Mouse (Mus musculus): ENCODE data around the gene Lce1e. TPM values are rescaled to one million over a fixed set of nuclear protein-coding genes. Genes with fewer than 3 reads are reported as not detected.

The Lce1e gene
- polyA plus RNA-seq (2012; rRNA removed), result not detected in 2 replicates

DNA sequence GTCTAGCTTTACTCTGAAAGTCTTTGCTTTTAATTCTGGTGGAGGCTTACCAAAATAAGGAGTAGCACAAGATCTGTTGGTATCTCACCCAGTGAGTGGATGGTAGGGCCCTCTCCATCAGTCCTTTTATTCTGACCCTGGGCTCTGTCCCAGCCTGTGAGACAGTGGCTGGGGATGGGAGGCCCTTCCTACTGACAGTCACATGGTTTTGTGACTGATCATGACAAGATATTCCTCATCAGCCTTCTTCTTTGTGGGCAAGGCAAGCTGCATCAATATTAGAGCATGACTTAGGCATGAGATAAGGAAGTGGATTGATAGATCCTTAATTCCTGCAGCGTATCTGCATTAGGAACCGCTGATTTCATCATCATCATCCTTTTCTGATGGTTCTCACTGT lies at the start of gene Lce1e:
TSS of gene Lce1e (minus strand) at position 101 of the 400 bp plus-strand sequence.
- TF ChIP-seq POLR2A (IDR thresholded peaks at IDR 0.05; ENCODE audit: borderline replicate concordance, insufficient read depth, low read length) (no peak), CTCF (IDR thresholded peaks at IDR 0.05; ENCODE audit: borderline replicate concordance, insufficient read depth, low read depth, low read length) (no peak)
- no peaks in the 10 kb centered on the region for H3K27me3 ChIP-seq (ENCODE audit: control insufficient read depth, insufficient read depth, low read length)
- no peaks in the 10 kb centered on the region for H3K4me1 ChIP-seq (ENCODE audit: control insufficient read depth, insufficient read depth, low read length)
- DNase-seq, result no peak
- 67% methylated on average over 2 of the region's 2 CpGs for WGBS
- H3K27ac ChIP-seq (ENCODE audit: insufficient read depth, low read length), result no peak within 1 kb of the TSS
- H3K4me3 ChIP-seq (replicated peaks; ENCODE audit: insufficient read depth, low read depth, low read length), result no peak within 1 kb of the TSS

DNA sequence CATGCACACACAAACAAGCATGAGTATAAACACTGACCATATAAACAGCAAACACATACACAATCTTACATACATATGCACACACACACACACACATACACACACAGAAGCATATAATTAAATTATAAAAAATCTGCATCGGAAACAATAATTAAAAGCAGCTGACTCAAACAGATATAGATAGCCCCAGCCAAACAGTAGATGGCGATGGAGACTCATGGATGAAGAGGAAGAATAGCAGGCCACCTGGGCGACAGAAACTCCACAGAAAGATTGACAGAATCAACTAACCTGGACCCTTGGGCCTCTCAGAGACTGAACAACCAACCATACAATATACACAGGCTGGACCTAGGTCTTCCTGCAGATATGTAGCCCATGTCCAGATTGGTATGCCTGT lies 44.3 kb upstream of the Lce1e start:
- no peak for DNase-seq
- 32% methylated on average over 3 of the region's 3 CpGs for WGBS

DNA sequence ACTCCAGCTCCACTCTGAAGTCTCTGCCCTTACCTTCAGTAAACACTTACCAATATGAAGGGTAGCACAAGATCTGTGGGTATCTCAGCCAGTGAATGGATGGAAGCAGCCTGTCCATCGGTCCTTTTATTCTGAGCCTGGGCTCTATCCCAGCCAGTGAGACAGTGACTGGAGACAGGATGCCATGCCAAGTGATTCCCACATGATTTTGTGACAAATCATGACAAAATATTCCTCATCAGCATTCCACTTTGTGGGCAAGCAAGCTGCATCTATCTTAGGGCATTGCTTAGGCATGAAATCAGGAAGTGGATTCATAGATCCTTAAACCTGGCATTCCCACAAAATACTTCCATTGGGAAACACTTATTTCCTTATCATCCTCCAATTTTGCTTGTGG lies 43.4 kb upstream of the Lce1e start, which contains the start of gene Lce1g:
TSS of gene Lce1g (minus strand) at position 101 of the 400 bp plus-strand sequence.
- 61% methylated on average over 1 of the region's 1 CpGs for WGBS
- TF ChIP-seq POLR2A (IDR thresholded peaks at IDR 0.05; ENCODE audit: borderline replicate concordance, insufficient read depth, low read length) (no peak), CTCF (IDR thresholded peaks at IDR 0.05; ENCODE audit: borderline replicate concordance, insufficient read depth, low read depth, low read length) (no peak)
- no peak for DNase-seq

More for the DNA sequence above, 44.3 kb upstream of the Lce1e start:
- Histone ChIP-seq H3K27ac (ENCODE audit: insufficient read depth, low read length) (no peak overlapping the region), H3K27me3 (ENCODE audit: control insufficient read depth, insufficient read depth, low read length) (no peaks in the 10 kb centered on the region), H3K4me1 (ENCODE audit: control insufficient read depth, insufficient read depth, low read length) (no peaks in the 10 kb centered on the region), H3K4me3 (replicated peaks; ENCODE audit: insufficient read depth, low read depth, low read length) (no peak overlapping the region)
- TF ChIP-seq POLR2A (IDR thresholded peaks at IDR 0.05; ENCODE audit: borderline replicate concordance, insufficient read depth, low read length) (no peak), CTCF (IDR thresholded peaks at IDR 0.05; ENCODE audit: borderline replicate concordance, insufficient read depth, low read depth, low read length) (no peak)

DNA sequence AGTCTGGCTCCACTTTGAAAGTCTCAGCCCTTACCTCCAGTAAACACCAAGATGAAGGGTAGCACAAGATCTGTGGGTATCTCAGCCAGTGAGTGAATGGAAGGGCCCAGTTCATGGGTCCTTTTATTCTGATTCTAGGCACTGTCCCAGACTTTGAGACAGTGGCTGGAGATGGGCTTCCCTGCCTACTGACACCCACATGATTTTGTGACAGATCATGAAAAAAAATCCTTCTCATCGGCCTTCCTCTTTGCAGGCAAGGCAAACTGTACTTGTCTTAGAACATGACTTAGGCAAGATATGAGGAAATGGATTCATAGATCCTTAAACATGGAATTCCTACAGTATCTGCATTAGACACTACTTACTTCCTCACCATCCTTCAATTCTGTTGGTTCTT lies 30.1 kb upstream of the Lce1e start, which contains the start of gene Gm38119:
TSS of gene Gm38119 (minus strand) at position 101 of the 400 bp plus-strand sequence.
- no peak within 1 kb of the TSS for H3K27ac ChIP-seq (ENCODE audit: insufficient read depth, low read length)
- DNase-seq, result no peak
- H3K4me3 ChIP-seq (replicated peaks; ENCODE audit: insufficient read depth, low read depth, low read length), result no peak within 1 kb of the TSS
- H3K4me1 ChIP-seq (ENCODE audit: control insufficient read depth, insufficient read depth, low read length), result no peaks in the 10 kb centered on the region
- no peaks in the 10 kb centered on the region for H3K27me3 ChIP-seq (ENCODE audit: control insufficient read depth, insufficient read depth, low read length)
- 71% methylated on average over 1 of the region's 1 CpGs for WGBS
- no peak for TF ChIP-seq CTCF (IDR thresholded peaks at IDR 0.05; ENCODE audit: borderline replicate concordance, insufficient read depth, low read depth, low read length)
- no peak for TF ChIP-seq POLR2A (IDR thresholded peaks at IDR 0.05; ENCODE audit: borderline replicate concordance, insufficient read depth, low read length)

More for the DNA sequence above, 43.4 kb upstream of the Lce1e start, which contains the start of gene Lce1g:
- Histone ChIP-seq H3K27ac (ENCODE audit: insufficient read depth, low read length) (no peak within 1 kb of the TSS), H3K4me3 (replicated peaks; ENCODE audit: insufficient read depth, low read depth, low read length) (no peak within 1 kb of the TSS), H3K4me1 (ENCODE audit: control insufficient read depth, insufficient read depth, low read length) (no peaks in the 10 kb centered on the region), H3K27me3 (ENCODE audit: control insufficient read depth, insufficient read depth, low read length) (no peaks in the 10 kb centered on the region)

DNA sequence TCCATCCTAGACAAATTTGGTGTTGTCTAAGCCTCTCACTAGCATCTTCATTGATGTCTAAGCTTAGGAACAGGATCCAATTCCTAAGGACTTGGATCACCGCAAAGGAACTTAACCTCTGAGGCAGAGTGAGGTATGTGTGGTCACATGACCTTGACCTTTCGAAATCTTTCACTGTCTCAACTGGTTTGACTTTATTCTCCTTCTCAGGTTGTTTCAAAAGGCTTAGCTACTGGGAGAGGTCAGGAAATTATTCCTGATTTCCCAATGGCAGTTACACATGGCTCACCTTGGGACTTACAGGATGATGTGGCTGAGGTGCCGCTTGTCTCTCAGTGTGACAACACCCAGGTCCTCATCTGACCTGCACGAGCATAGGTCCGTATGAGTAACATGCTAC lies 13.8 kb upstream of the Lce1e start:
- TF ChIP-seq POLR2A (IDR thresholded peaks at IDR 0.05; ENCODE audit: borderline replicate concordance, insufficient read depth, low read length) (no peak), CTCF (IDR thresholded peaks at IDR 0.05; ENCODE audit: borderline replicate concordance, insufficient read depth, low read depth, low read length) (no peak)
- H3K27ac ChIP-seq (ENCODE audit: insufficient read depth, low read length), result no peak overlapping the region
- 89% methylated on average over 5 of the region's 5 CpGs for WGBS
- H3K27me3 ChIP-seq (ENCODE audit: control insufficient read depth, insufficient read depth, low read length), result no peaks in the 10 kb centered on the region
- no peak overlapping the region for H3K4me3 ChIP-seq (replicated peaks; ENCODE audit: insufficient read depth, low read depth, low read length)
- DNase-seq, result no peak
- H3K4me1 ChIP-seq (ENCODE audit: control insufficient read depth, insufficient read depth, low read length), result no peaks in the 10 kb centered on the region

DNA sequence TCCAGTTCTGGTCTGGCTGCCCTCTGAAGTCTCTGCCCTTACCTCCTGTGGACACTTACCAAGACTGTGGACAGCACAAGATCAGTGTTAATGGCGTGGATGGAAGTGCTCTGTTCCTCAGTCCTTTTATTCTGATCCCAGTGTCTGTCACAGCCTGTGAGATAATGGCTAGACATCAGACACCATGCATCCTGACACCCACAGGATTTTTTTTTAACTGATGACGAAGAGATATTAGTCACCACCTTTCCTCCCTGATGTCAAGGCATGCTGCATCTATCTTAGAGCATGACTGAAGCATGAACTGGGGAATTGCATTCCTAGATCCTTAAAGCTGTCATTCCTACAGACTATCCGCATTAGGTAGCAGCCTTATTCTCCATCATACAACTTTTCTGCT lies 11.4 kb upstream of the Lce1e start, which contains the start of gene Lce1f:
TSS of gene Lce1f (minus strand) at position 101 of the 400 bp plus-strand sequence.
- H3K4me1 ChIP-seq (ENCODE audit: control insufficient read depth, insufficient read depth, low read length), result no peaks in the 10 kb centered on the region
- 69% methylated on average over 3 of the region's 3 CpGs for WGBS
- no peak within 1 kb of the TSS for H3K4me3 ChIP-seq (replicated peaks; ENCODE audit: insufficient read depth, low read depth, low read length)
- H3K27ac ChIP-seq (ENCODE audit: insufficient read depth, low read length), result no peak within 1 kb of the TSS
- H3K27me3 ChIP-seq (ENCODE audit: control insufficient read depth, insufficient read depth, low read length), result no peaks in the 10 kb centered on the region
- DNase-seq, result no peak
- TF ChIP-seq POLR2A (IDR thresholded peaks at IDR 0.05; ENCODE audit: borderline replicate concordance, insufficient read depth, low read length) (no peak), CTCF (IDR thresholded peaks at IDR 0.05; ENCODE audit: borderline replicate concordance, insufficient read depth, low read depth, low read length) (no peak)

DNA sequence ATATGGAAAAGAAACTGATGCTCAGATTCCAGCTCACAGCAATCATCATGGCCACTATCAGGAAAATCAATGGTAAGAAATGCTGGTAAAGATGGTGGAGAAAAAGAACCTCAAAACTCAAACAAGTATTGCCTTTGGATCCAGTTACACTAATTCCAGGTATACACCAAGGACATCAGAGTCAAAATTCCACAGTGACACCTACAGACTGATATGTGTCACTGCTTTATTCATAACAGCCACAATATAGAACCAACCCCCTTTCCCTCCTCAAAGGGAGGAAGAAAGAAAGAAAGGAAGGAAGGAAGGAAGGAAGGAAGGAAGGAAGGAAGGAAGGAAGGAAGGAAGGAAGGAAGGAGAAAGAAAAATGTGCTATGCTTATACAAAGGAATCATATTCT lies 6.2 kb upstream of the Lce1e start:
- TF ChIP-seq POLR2A (IDR thresholded peaks at IDR 0.05; ENCODE audit: borderline replicate concordance, insufficient read depth, low read length) (no peak), CTCF (IDR thresholded peaks at IDR 0.05; ENCODE audit: borderline replicate concordance, insufficient read depth, low read depth, low read length) (no peak)
- no peaks in the 10 kb centered on the region for H3K4me1 ChIP-seq (ENCODE audit: control insufficient read depth, insufficient read depth, low read length)
- H3K27me3 ChIP-seq (ENCODE audit: control insufficient read depth, insufficient read depth, low read length), result no peaks in the 10 kb centered on the region
- H3K4me3 ChIP-seq (replicated peaks; ENCODE audit: insufficient read depth, low read depth, low read length), result no peak overlapping the region
- no peak overlapping the region for H3K27ac ChIP-seq (ENCODE audit: insufficient read depth, low read length)
- DNase-seq, result no peak

DNA sequence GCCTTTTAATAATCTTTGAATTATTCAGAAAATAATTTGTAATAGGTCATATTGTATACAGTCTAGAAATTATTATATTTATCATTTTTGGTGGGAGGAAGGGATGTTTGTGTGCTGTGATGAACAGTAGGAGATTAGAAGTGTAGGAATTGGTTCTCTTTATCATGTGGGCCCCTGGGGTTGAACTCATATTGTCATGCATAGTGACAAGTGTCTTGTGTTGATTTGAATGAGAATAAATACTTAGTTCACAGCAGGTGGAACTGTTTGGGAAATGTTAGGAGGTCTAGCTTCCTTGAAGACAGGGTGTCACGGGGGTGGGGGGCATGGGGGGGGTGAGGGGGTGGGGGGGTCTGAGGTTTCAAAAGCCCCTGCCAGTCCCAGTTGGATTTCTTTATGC lies 14.3 kb downstream of the Lce1e start:
- no peak for DNase-seq
- H3K4me3 ChIP-seq (replicated peaks; ENCODE audit: insufficient read depth, low read depth, low read length), result no peak overlapping the region
- WGBS, result 13% methylated on average over 1 of the region's 1 CpGs
- no peaks in the 10 kb centered on the region for H3K27me3 ChIP-seq (ENCODE audit: control insufficient read depth, insufficient read depth, low read length)
- H3K27ac ChIP-seq (ENCODE audit: insufficient read depth, low read length), result no peak overlapping the region
- H3K4me1 ChIP-seq (ENCODE audit: control insufficient read depth, insufficient read depth, low read length), result no peaks in the 10 kb centered on the region
- TF ChIP-seq POLR2A (IDR thresholded peaks at IDR 0.05; ENCODE audit: borderline replicate concordance, insufficient read depth, low read length) (no peak), CTCF (IDR thresholded peaks at IDR 0.05; ENCODE audit: borderline replicate concordance, insufficient read depth, low read depth, low read length) (no peak)

All from cerebellum, adult 2 months (tissue).